Mouse (Mus musculus) left cerebral cortex, postnatal 10 days (tissue): ENCODE measurements around the gene Pla2g6. TPM values are rescaled to one million over a fixed set of nuclear protein-coding genes. Genes with fewer than 3 reads are reported as not detected.

Source experiments
- DNase-seq, 2 experiments: peaks; one replicate each; pipeline ENCODE4 v3.0.0; 2021 to 2022; ENCODE audit warnings: low spot score in 2 of 2, mixed read lengths in 1 of 2; ENCODE audit errors: extremely low spot score in 1 of 2
- intact Hi-C: fragments of 180-260 bp; cut with DNase I; formaldehyde crosslinking; loops from one replicate; pipeline ENCODE4 v1.15.1; 2025
- total RNA-seq, 2 experiments: library from RNA; stranded (reverse); gene quantifications; 2 replicates each; pipeline ENCODE4 v1.2.3; 2021

Gene Pla2g6
- total RNA-seq, 2 experiments from 2014 or later: 21.9 to 22.3 TPM

GRCm38 (mm10) chr15:79353690-79354305 is 25.6 kb upstream of the Pla2g6 start:
- intact Hi-C loops: no loop called here
- no peak for DNase-seq

- intact Hi-C loops: no loop called here
- no peak for DNase-seq
These were observed 24.3 kb upstream of the Pla2g6 start for GRCm38 (mm10) chr15:79352479-79352878.

- peak in 1 of 2 experiments; percentile 80 for DNase-seq
- intact Hi-C loops: no loop called here
These were observed 23.2 kb upstream of the Pla2g6 start for GRCm38 (mm10) chr15:79351331-79351767.

- intact Hi-C loops: no loop called here
- DNase-seq: no peak
These were observed 22.7 kb upstream of the Pla2g6 start for GRCm38 (mm10) chr15:79350866-79351265.

GRCm38 (mm10) chr15:79348651-79349050 is 20.5 kb upstream of the Pla2g6 start:
- DNase-seq: peak in 1 of 2 experiments; percentile 42
- intact Hi-C loops: no loop called here

- DNase-seq: peak in 1 of 2 experiments; percentile 77
- intact Hi-C loops: no loop called here
These were observed 19.8 kb upstream of the Pla2g6 start for GRCm38 (mm10) chr15:79347845-79348506.

GRCm38 (mm10) chr15:79347165-79347844 is 19.1 kb upstream of the Pla2g6 start:
- DNase-seq: peak; percentile 90 to 94
- intact Hi-C loops: no loop called here

- intact Hi-C loops: no loop called here
- DNase-seq: no peak
These were observed 18.0 kb upstream of the Pla2g6 start, which contains the start of gene Maff for GRCm38 (mm10) chr15:79346051-79346793. Gene Maff, plus strand, starts transcription at chr15:79346621.

- intact Hi-C loops: no loop called here
- DNase-seq: no peak
These were observed 16.4 kb upstream of the Pla2g6 start for GRCm38 (mm10) chr15:79344627-79345026.

- DNase-seq: no peak
- intact Hi-C loops: no loop called here
These were observed 14.6 kb upstream of the Pla2g6 start for GRCm38 (mm10) chr15:79342641-79343337.

- intact Hi-C loops: no loop called here
- no peak for DNase-seq
These were observed 10.8 kb upstream of the Pla2g6 start for GRCm38 (mm10) chr15:79338978-79339377.

GRCm38 (mm10) chr15:79335061-79335655 is 7.0 kb upstream of the Pla2g6 start:
- DNase-seq: no peak
- intact Hi-C loops: no loop called here

- intact Hi-C loops: no loop called here
- DNase-seq: no peak
These were observed 5.2 kb upstream of the Pla2g6 start for GRCm38 (mm10) chr15:79333409-79333808.

GRCm38 (mm10) chr15:79330521-79330920 is 2.3 kb upstream of the Pla2g6 start:
- intact Hi-C loops: no loop called here
- no peak for DNase-seq

- intact Hi-C loops: no loop called here
- DNase-seq: no peak
These were observed 1.8 kb upstream of the Pla2g6 start for GRCm38 (mm10) chr15:79329979-79330363.

GRCm38 (mm10) chr15:79329346-79329978 is 1.3 kb upstream of the Pla2g6 start:
- no peak for DNase-seq
- intact Hi-C loops: no loop called here

GRCm38 (mm10) chr15:79328939-79329275 is 717 bp upstream of the Pla2g6 start:
- intact Hi-C loops: no loop called here
- no peak for DNase-seq
